Mouse (Mus musculus) midbrain, embryonic 11.5 days (tissue): ENCODE measurements around the gene Tnfsf9. TPM values are rescaled to one million over a fixed set of nuclear protein-coding genes. Genes with fewer than 3 reads are reported as not detected.

Experiments
- ATAC-seq: fragments of 200-750 bp; cut with Nextera tagmentation; 2 replicates; pipeline ENCODE4 v1.8.0; 2017; ENCODE audit warnings: moderate TSS enrichment, moderate library complexity; ENCODE audit not compliant: low FRiP score
- DNase-seq: peaks from one replicate; pipeline ENCODE4 v3.0.0; 2015; ENCODE audit warnings: low spot score; ENCODE audit errors: missing footprints
- H3K27ac ChIP-seq: fragments of 300-500 bp; sonication (generic); 2 replicates; pipeline ENCODE4 v1.5.1; 2014; ENCODE audit warnings: low read depth, low read length
- H3K27me3 ChIP-seq: fragments of 300-500 bp; sonication (generic); 2 replicates; pipeline ENCODE4 v1.6.1; 2014; ENCODE audit warnings: mild to moderate bottlenecking, low read length, moderate library complexity, mixed read lengths; ENCODE audit not compliant: control insufficient read depth, insufficient read depth
- H3K36me3 ChIP-seq: fragments of 300-500 bp; sonication (generic); 2 replicates; pipeline ENCODE4 v1.6.1; 2014; ENCODE audit warnings: mild to moderate bottlenecking, low read length, moderate library complexity, mixed read lengths; ENCODE audit not compliant: control insufficient read depth, insufficient read depth
- H3K4me1 ChIP-seq: fragments of 300-500 bp; sonication (generic); 2 replicates; pipeline ENCODE4 v1.6.1; 2014; ENCODE audit warnings: low read length; ENCODE audit not compliant: control insufficient read depth, insufficient read depth
- H3K4me2 ChIP-seq: fragments of 300-500 bp; sonication (generic); 2 replicates; pipeline ENCODE4 v1.6.1; 2014; ENCODE audit warnings: mild to moderate bottlenecking, moderate library complexity
- H3K4me3 ChIP-seq: fragments of 300-500 bp; sonication (generic); 2 replicates; pipeline ENCODE4 v1.5.1; 2014; ENCODE audit warnings: low read depth, low read length
- H3K9ac ChIP-seq: fragments of 300-500 bp; sonication (generic); 2 replicates; pipeline ENCODE4 v1.6.1; 2014; ENCODE audit warnings: low read length
- H3K9me3 ChIP-seq: fragments of 300-500 bp; sonication (generic); 2 replicates; pipeline ENCODE4 v1.6.1; 2016; ENCODE audit warnings: low read length; ENCODE audit not compliant: control insufficient read depth
- WGBS: fragments of 180-500 bp; shearing (Covaris S2); extraction: QIAGEN DNeasy Blood & Tissue Kit; methylation state at CpG from one replicate; pipeline ENCODE4 v1.1.7; 2014; 5-methylcytosine and 5-hydroxymethylcytosine counted together
- polyA plus RNA-seq: library from polyadenylated mRNA; unstranded; fragments of >200 nt; fragmentation: Nextera tagmentation; extraction: Ambion mirVana; gene quantifications from 2 replicates; pipeline ENCODE4 v1.2.1, GENCODE M21; 2014

Gene Tnfsf9
- 8.1 and 9.0 TPM in 2 replicates for polyA plus RNA-seq

- no peaks in the 10 kb centered on the region for H3K9me3 ChIP-seq
- H3K4me1 ChIP-seq, result peaks cover 9% of the 10 kb centered on the region
- no peaks in the 10 kb centered on the region for H3K36me3 ChIP-seq
- peak within 1 kb of the TSS; percentile 82 for H3K9ac ChIP-seq
- WGBS, result under 1% methylated on average over 53 of the region's 61 CpGs
- peak; percentile 90 for ATAC-seq
- no peak within 1 kb of the TSS for H3K27ac ChIP-seq
- H3K27me3 ChIP-seq, result no peaks in the 10 kb centered on the region
- peak within 1 kb of the TSS; percentile 84 for H3K4me2 ChIP-seq
- peak within 1 kb of the TSS; percentile 65 for H3K4me3 ChIP-seq
- DNase-seq, result peak; percentile 97
Observed at GRCm38 (mm10) chr17:57105181-57106034, at the start of gene Tnfsf9. Gene Tnfsf9 (plus strand): TSS chr17:57105325.

- H3K36me3 ChIP-seq, result peaks cover 11% of the 10 kb centered on the region; the same call in 1 of the 2 replicates
- DNase-seq (peak; percentile 67), ATAC-seq (no peak)
- H3K9ac ChIP-seq, result no peak overlapping the region
- H3K27ac ChIP-seq, result no peak overlapping the region
- no peak overlapping the region for H3K4me2 ChIP-seq
- WGBS, result 90% methylated on average over 3 of the region's 3 CpGs
- H3K9me3 ChIP-seq, result no peaks in the 10 kb centered on the region
- peaks cover 8% of the 10 kb centered on the region for H3K4me1 ChIP-seq
- peaks cover 3% of the 10 kb centered on the region for H3K27me3 ChIP-seq
- H3K4me3 ChIP-seq, result no peak overlapping the region
Observed at GRCm38 (mm10) chr17:57056246-57056645, 48.9 kb upstream of the Tnfsf9 start.

GRCm38 (mm10) chr17:57058891-57059485 is 46.1 kb upstream of the Tnfsf9 start, which contains the start of gene Crb3:
Gene Crb3 (plus strand): TSS chr17:57059105.
- H3K27ac ChIP-seq, result peak within 1 kb of the TSS; percentile 72
- H3K4me3 ChIP-seq, result peak within 1 kb of the TSS; percentile 79
- peaks cover 15% of the 10 kb centered on the region for H3K4me1 ChIP-seq
- 0% methylated on average over 17 of the region's 22 CpGs for WGBS
- H3K9me3 ChIP-seq, result no peaks in the 10 kb centered on the region
- peak within 1 kb of the TSS; percentile 73 for H3K4me2 ChIP-seq
- ATAC-seq, result no peak; the same call in 1 of the 2 replicates
- peaks cover 27% of the 10 kb centered on the region for H3K27me3 ChIP-seq
- 0 out of 2 replicates have a peak, but pooled peaks cover 4% of the 10 kb centered on the region for H3K36me3 ChIP-seq
- peak within 1 kb of the TSS; percentile 82 for H3K9ac ChIP-seq
- no peak for DNase-seq

GRCm38 (mm10) chr17:57059486-57059977 is 45.6 kb upstream of the Tnfsf9 start, which contains the start of gene Slc25a23:
Gene Slc25a23 (minus strand): TSS chr17:57059863.
- peaks cover 15% of the 10 kb centered on the region for H3K4me1 ChIP-seq
- H3K36me3 ChIP-seq, result 0 out of 2 replicates have a peak, but pooled peaks cover 4% of the 10 kb centered on the region
- peaks cover 27% of the 10 kb centered on the region for H3K27me3 ChIP-seq
- peak within 1 kb of the TSS; percentile 79 for H3K4me3 ChIP-seq
- peak; percentile 96 for DNase-seq
- 1% methylated on average over 25 of the region's 45 CpGs for WGBS
- H3K27ac ChIP-seq, result peak within 1 kb of the TSS; percentile 72
- H3K9me3 ChIP-seq, result no peaks in the 10 kb centered on the region
- peak within 1 kb of the TSS; percentile 73 for H3K4me2 ChIP-seq
- H3K9ac ChIP-seq, result peak within 1 kb of the TSS; percentile 82
- ATAC-seq, result peak; percentile 79

GRCm38 (mm10) chr17:57060231-57060801 is 44.8 kb upstream of the Tnfsf9 start:
- peaks cover 27% of the 10 kb centered on the region for H3K27me3 ChIP-seq
- peak; percentile 100 for DNase-seq

GRCm38 (mm10) chr17:57061069-57061468 is 44.1 kb upstream of the Tnfsf9 start:
- 0 out of 2 replicates have a peak, but pooled peaks cover 4% of the 10 kb centered on the region for H3K36me3 ChIP-seq
- H3K4me3 ChIP-seq, result peak overlapping the region; percentile 79; the same call in 1 of the 2 replicates
- DNase-seq (peak; percentile 87), ATAC-seq (no peak; the same call in 1 of the 2 replicates)
- peak overlapping the region; percentile 73 for H3K4me2 ChIP-seq
- H3K9ac ChIP-seq, result peak overlapping the region; percentile 55; the same call in 1 of the 2 replicates
- no peak overlapping the region for H3K27ac ChIP-seq
- no peaks in the 10 kb centered on the region for H3K9me3 ChIP-seq
- peaks cover 27% of the 10 kb centered on the region for H3K27me3 ChIP-seq
- 47% methylated on average over 10 of the region's 10 CpGs for WGBS
- peaks cover 15% of the 10 kb centered on the region for H3K4me1 ChIP-seq

More at GRCm38 (mm10) chr17:57060231-57060801, 44.8 kb upstream of the Tnfsf9 start:
- Histone ChIP-seq H3K9ac (peak overlapping the region; percentile 55), H3K4me2 (peak overlapping the region; percentile 73), H3K9me3 (no peaks in the 10 kb centered on the region), H3K4me3 (peak overlapping the region; percentile 79), H3K4me1 (peaks cover 15% of the 10 kb centered on the region), H3K36me3 (0 out of 2 replicates have a peak, but pooled peaks cover 4% of the 10 kb centered on the region), H3K27ac (peak overlapping the region; percentile 72)
- peak; percentile 93 for ATAC-seq
- under 1% methylated on average over 44 of the region's 44 CpGs for WGBS

- H3K4me1 ChIP-seq, result peaks cover 15% of the 10 kb centered on the region
- H3K4me2 ChIP-seq, result peak overlapping the region; percentile 36
- H3K9me3 ChIP-seq, result no peaks in the 10 kb centered on the region
- peak; percentile 89 for DNase-seq
- no peaks in the 10 kb centered on the region for H3K36me3 ChIP-seq
- WGBS, result under 1% methylated on average over 37 of the region's 39 CpGs
- no peak for ATAC-seq
- H3K27ac ChIP-seq, result no peak overlapping the region
- no peak overlapping the region for H3K9ac ChIP-seq
- peaks cover 27% of the 10 kb centered on the region for H3K27me3 ChIP-seq
- H3K4me3 ChIP-seq, result peak overlapping the region; percentile 23
Observed at GRCm38 (mm10) chr17:57062011-57062521, 43.1 kb upstream of the Tnfsf9 start.

- H3K9ac ChIP-seq, result no peak overlapping the region
- no peaks in the 10 kb centered on the region for H3K9me3 ChIP-seq
- WGBS, result 1% methylated on average over 22 of the region's 22 CpGs
- H3K27me3 ChIP-seq, result peaks cover 27% of the 10 kb centered on the region
- peak overlapping the region; percentile 23 for H3K4me3 ChIP-seq
- H3K36me3 ChIP-seq, result no peaks in the 10 kb centered on the region
- peak overlapping the region; percentile 36 for H3K4me2 ChIP-seq
- no peak overlapping the region for H3K27ac ChIP-seq
- peaks cover 15% of the 10 kb centered on the region for H3K4me1 ChIP-seq
- no peak for DNase-seq
- ATAC-seq, result no peak
Observed at GRCm38 (mm10) chr17:57062548-57062947, 42.6 kb upstream of the Tnfsf9 start.
